Mouse (Mus musculus): ENCODE results near the gene Crtap. TPM values are rescaled to one million over a fixed set of nuclear protein-coding genes. Genes with fewer than 3 reads are reported as not detected.
"Not testable (repeated sequence)": the region's sequence is repeated elsewhere in the genome, so short reads cannot be mapped to it uniquely, and the experiment has no call there.

Gene Crtap
- polyA plus RNA-seq, 1 experiment from 2014 or later = 161 TPM

DNA sequence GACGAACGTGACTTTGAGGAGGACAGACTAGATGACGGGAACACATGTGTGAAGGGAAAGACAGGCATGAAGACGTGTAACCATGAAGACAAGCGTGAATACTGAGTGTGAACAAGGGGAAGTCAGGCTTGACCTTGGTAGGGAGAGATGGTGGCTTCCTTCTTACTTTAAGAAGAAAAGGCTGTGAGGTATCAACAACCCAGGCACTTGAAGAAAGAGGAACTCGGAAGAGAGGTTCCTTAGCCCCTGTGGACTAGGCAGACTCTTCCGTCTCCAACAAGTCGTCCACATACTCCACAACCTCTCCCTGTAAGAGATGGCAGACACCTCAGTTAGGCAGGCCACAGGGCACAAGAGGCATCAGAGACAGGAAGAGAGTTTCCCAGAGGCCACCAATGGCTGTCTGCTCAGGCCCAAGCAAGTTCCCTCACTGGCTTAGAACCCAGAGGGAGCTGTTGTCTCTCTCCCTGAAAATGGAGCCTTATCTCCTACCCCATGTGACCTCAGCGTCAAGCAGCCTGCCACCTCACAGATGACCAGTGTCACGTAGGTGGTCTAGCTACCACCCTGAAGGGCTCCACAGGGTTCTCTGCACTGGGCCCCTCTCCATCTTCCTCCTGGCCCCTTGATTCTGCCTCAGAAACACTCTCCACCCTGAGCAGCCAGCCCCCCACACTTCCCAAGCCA is 15.1 kb downstream of the Crtap start:
- Histone ChIP-seq H3K27me3 (no peaks in the 10 kb centered on the region), H3K27ac (no peak overlapping the region), H3K9ac (no peak overlapping the region), H3K4me1 (no peaks in the 10 kb centered on the region), H3K9me3 (no peaks in the 10 kb centered on the region), H3K4me2 (replicated peaks) (no peak overlapping the region), H3K36me3 (peaks cover 68% of the 10 kb centered on the region), H3K4me3 (no peak overlapping the region)
- 90% methylated on average over 10 of the region's 10 CpGs for WGBS
- no peak for ATAC-seq (ENCODE audit: low FRiP score, low read depth)

DNA sequence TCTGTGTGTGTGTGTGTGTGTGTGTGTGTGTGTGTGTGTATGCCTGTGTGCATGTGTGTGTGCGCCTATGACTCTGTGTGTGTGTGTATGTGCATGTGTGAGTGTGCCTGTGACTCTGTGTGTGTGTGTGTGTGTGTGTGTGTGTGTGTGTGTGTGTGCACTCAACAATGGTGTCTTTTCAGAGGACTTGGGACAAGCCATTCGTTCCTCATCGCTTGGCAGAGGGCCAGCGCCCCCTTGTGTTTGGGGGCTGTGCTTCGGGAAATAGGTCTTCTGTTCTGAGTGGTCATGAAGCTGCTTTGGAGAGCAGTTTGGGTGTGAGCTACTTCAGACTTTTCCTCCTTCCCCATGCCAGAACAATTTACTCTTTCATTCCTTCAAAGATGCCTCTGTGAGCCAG is 18.8 kb downstream of the Crtap start:
- H3K36me3 ChIP-seq = peaks cover 36% of the 10 kb centered on the region
- WGBS = 46% methylated on average over 5 of the region's 5 CpGs
- not testable (repeated sequence) for H3K27me3 ChIP-seq; H3K9ac ChIP-seq; H3K9me3 ChIP-seq; H3K27ac ChIP-seq; H3K4me1 ChIP-seq; H3K4me2 ChIP-seq (replicated peaks); ATAC-seq (ENCODE audit: low FRiP score, low read depth); H3K4me3 ChIP-seq

DNA sequence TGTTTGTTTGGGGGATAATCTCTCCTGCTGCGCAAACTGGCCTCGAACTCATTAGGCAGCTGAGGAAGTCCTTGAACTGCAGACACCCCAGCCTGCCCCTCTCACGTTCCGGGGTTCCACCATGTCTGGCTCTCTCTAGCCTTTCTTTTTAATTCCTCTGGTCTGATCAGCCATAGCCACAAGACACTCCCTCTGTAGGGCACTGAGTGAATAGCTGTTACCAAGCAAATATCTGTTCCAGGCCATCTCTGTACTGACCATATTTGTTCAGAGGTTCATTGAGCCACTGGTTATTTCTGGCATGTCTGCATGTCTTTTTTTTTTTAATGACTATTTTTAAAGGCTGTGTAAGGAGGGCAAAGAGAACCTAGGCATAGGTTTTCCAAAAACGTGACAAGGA is 21.1 kb downstream of the Crtap start:
- Histone ChIP-seq H3K36me3 (peaks cover 16% of the 10 kb centered on the region), H3K27me3 (peaks cover 11% of the 10 kb centered on the region; the same call in 1 of the 2 replicates)
- H3K9ac ChIP-seq; H3K4me1 ChIP-seq; ATAC-seq (ENCODE audit: low FRiP score, low read depth); H3K4me3 ChIP-seq; H3K27ac ChIP-seq; H3K4me2 ChIP-seq (replicated peaks); H3K9me3 ChIP-seq: not testable (repeated sequence)
- 65% methylated on average over 5 of the region's 5 CpGs for WGBS

DNA sequence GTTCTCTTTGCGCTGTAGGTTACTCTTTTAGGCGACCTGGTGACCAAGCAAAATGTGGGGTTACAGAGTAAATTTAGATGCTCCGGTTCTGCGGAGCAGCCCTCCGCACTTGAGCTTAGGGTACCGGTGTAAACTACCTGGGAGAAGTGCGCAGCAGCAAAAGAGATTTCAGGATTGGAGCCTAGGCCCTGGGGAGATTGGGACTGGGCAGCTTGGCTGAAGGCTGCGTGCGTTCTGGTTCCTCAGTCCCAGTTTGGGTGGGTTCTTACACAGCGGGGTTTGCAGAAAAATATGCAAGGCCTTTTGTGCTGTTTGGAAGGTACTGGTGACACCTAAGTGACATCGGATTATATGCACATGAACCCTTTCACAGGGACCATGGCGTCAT is 22.0 kb downstream of the Crtap start:
- H3K9me3 ChIP-seq = no peaks in the 10 kb centered on the region
- H3K9ac ChIP-seq = peak overlapping the region; percentile 72
- no peak for ATAC-seq (ENCODE audit: low FRiP score, low read depth)
- no peak overlapping the region for H3K27ac ChIP-seq
- 13% methylated on average over 12 of the region's 12 CpGs for WGBS
- H3K4me1 ChIP-seq = peaks cover 4% of the 10 kb centered on the region; the same call in 1 of the 2 replicates
- H3K27me3 ChIP-seq = peaks cover 11% of the 10 kb centered on the region; the same call in 1 of the 2 replicates
- peak overlapping the region; percentile 52 for H3K4me3 ChIP-seq
- H3K4me2 ChIP-seq (replicated peaks) = peak overlapping the region; percentile 88
- peaks cover 7% of the 10 kb centered on the region; the same call in 1 of the 2 replicates for H3K36me3 ChIP-seq

DNA sequence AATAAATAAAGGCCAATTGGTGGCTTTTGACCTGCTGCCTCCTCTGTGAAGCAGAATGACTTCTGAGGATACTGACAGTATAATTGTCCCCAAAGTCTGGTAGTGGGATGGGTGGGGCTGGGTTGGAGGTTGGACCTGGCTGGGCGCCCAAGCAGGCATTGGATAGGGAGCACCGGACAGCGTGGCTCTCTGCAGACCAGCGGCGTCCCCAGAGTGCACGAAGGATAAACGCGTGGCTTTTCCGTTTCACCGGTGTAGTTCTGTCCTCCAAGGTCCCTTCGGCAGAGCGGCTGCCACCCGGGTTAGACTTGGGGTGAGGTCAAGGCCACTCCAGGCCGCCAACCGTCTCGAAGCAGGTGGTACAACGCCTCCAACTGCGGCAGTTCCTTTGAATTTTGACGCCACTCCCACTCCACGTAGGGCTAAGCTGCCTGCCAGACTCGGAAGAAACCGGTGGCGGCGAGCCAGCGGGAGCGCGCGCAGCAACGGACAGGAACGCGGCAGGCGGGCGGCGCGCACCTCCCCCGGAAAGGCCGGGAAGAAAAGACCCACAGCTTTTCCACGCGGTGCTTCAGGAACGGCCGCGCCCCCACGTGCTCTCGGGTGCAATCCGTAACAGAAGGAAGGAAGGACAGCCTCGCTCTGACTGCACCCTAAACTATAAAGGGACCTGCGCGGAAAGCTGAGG is 22.5 kb downstream of the Crtap start:
- H3K27ac ChIP-seq = no peak overlapping the region
- H3K9ac ChIP-seq = peak overlapping the region; percentile 72
- 2% methylated on average over 48 of the region's 48 CpGs for whole genome bisulfite sequencing
- H3K4me1 ChIP-seq = peaks cover 4% of the 10 kb centered on the region; the same call in 1 of the 2 replicates
- peaks cover 1% of the 10 kb centered on the region; the same call in 1 of the 2 replicates for H3K36me3 ChIP-seq
- peaks cover 11% of the 10 kb centered on the region; the same call in 1 of the 2 replicates for H3K27me3 ChIP-seq
- peak overlapping the region; percentile 88 for H3K4me2 ChIP-seq (replicated peaks)
- peak; percentile 85 for ATAC-seq (ENCODE audit: low FRiP score, low read depth)
- no peaks in the 10 kb centered on the region for H3K9me3 ChIP-seq
- peak overlapping the region; percentile 52 for H3K4me3 ChIP-seq

DNA sequence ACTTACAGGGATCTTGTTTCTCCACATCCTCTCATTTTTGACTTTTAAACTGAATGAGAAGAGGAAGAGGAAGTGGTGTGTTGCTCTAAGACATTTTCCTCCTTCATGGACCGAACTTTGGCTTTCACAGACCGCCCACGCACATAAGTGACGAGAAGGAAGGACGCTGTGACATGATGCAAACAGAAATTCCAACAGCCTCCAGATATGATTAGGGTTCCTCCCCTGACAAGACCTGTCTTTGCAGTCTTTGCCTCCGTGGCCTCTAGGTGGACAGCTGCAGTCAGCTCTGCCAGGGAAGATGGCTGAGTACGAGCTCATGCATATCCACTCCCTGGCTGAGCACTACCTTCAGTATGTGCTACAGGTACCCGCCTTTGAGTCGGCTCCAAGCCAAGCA is 60.6 kb downstream of the Crtap start, which contains the start of gene Bcl2a1c:
Gene Bcl2a1c, plus strand, starts transcription at position 281 of the 400 bp plus-strand sequence.
- not testable (repeated sequence) for H3K4me2 ChIP-seq (replicated peaks); H3K36me3 ChIP-seq; H3K27me3 ChIP-seq; ATAC-seq (ENCODE audit: low FRiP score, low read depth); H3K9me3 ChIP-seq; H3K27ac ChIP-seq; H3K4me3 ChIP-seq; H3K9ac ChIP-seq; H3K4me1 ChIP-seq
- 80% methylated on average over 9 of the region's 9 CpGs for WGBS

DNA sequence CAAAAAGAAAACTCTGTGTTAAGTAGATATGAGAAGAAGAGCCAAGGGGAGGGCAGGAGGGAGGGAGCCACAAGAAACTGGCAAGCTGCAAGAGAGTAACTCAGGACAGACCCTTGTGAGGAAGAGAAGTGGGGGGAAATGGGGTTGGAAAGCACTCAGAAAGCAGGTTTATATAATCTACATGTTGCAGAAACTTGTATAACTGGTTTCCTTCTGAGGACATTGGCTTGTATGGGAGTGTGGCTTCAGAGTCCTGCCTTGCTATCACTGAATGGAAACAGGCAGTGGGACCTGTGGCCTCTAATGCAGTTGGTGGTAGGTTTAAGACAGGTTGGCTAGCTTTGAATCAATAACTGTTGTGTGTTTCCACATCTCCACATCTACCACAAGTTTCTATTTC is 62.1 kb downstream of the Crtap start:
- not testable (repeated sequence) for H3K4me3 ChIP-seq; H3K4me2 ChIP-seq (replicated peaks); H3K27me3 ChIP-seq; H3K9ac ChIP-seq; ATAC-seq (ENCODE audit: low FRiP score, low read depth); H3K4me1 ChIP-seq; H3K9me3 ChIP-seq; H3K36me3 ChIP-seq; H3K27ac ChIP-seq

DNA sequence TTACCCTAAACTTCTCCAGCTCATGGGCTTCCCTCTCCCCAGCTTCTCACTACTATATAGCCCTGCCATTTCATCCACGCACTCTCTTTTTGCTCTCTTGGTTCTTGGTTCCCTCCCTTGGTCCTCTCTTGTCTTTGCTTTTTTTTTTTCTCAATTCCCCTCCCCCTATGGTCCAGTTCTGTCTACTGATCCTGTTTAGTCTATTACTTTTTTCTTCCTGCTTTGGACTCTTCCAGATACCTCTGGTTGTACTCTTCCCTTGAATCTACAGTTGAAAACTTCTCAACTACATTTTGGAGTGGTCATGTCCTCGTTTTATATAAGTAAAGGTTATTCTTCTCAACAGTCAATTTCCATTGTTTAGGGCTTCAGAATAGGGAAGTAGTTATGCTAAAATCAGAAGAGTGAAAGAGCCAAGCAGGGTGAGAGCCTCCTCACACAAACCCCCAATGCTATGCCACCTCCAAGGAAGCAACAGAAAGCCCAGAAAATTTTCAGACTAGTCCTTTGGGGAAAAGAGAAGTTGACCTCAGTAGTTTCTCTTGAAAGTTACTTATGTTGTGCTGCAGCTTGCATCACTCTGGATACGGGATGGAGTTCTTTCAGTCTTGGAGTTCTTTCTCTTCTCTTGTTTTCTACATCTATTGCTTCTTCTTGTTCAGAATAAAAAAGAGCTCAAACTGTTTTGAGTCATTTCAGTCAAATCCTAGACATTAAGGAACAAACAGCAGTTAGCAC is 64.3 kb downstream of the Crtap start:
- Histone ChIP-seq H3K9ac (no peak overlapping the region), H3K4me3 (no peak overlapping the region), H3K36me3 (no peaks in the 10 kb centered on the region), H3K27me3 (no peaks in the 10 kb centered on the region), H3K4me2 (replicated peaks) (no peak overlapping the region), H3K27ac (no peak overlapping the region), H3K9me3 (no peaks in the 10 kb centered on the region), H3K4me1 (no peaks in the 10 kb centered on the region)
- ATAC-seq (ENCODE audit: low FRiP score, low read depth) = no peak
- WGBS = 68% methylated on average over 3 of the region's 3 CpGs

Other genes starting within 250 kb of the Crtap start
- gene Bcl2a1c, start 60.5 kb downstream of the Crtap start, polyA plus RNA-seq (2015; fragmentation: Nextera tagmentation; extraction: Ambion mirVana) = not detected in 2 replicates
- gene Glb1, start 10.4 kb upstream of the Crtap start, polyA plus RNA-seq (2015; fragmentation: Nextera tagmentation; extraction: Ambion mirVana) = 29.7 and 32.2 TPM in 2 replicates
- gene Tmppe, start 10.4 kb upstream of the Crtap start, polyA plus RNA-seq (2015; fragmentation: Nextera tagmentation; extraction: Ambion mirVana) = 9.4 and 9.6 TPM in 2 replicates
- gene Ccr4, start 114.2 kb upstream of the Crtap start, polyA plus RNA-seq (2015; fragmentation: Nextera tagmentation; extraction: Ambion mirVana) = not detected in 2 replicates
- 0.37 and 0.42 TPM in 2 replicates for gene C130032M10Rik, start 125.0 kb upstream of the Crtap start, polyA plus RNA-seq (2015; fragmentation: Nextera tagmentation; extraction: Ambion mirVana)
- 0.62 and 0.91 TPM in 2 replicates for gene Trim71, start 173.7 kb upstream of the Crtap start, polyA plus RNA-seq (2015; fragmentation: Nextera tagmentation; extraction: Ambion mirVana)
- gene Cnot10, start 249.5 kb upstream of the Crtap start, polyA plus RNA-seq (2015; fragmentation: Nextera tagmentation; extraction: Ambion mirVana) = 75.1 and 75.9 TPM in 2 replicates

Data from limb, embryonic 13.5 days (tissue).